Mouse (Mus musculus): ENCODE results near the gene Tmem221.

The Tmem221 gene

DNA sequence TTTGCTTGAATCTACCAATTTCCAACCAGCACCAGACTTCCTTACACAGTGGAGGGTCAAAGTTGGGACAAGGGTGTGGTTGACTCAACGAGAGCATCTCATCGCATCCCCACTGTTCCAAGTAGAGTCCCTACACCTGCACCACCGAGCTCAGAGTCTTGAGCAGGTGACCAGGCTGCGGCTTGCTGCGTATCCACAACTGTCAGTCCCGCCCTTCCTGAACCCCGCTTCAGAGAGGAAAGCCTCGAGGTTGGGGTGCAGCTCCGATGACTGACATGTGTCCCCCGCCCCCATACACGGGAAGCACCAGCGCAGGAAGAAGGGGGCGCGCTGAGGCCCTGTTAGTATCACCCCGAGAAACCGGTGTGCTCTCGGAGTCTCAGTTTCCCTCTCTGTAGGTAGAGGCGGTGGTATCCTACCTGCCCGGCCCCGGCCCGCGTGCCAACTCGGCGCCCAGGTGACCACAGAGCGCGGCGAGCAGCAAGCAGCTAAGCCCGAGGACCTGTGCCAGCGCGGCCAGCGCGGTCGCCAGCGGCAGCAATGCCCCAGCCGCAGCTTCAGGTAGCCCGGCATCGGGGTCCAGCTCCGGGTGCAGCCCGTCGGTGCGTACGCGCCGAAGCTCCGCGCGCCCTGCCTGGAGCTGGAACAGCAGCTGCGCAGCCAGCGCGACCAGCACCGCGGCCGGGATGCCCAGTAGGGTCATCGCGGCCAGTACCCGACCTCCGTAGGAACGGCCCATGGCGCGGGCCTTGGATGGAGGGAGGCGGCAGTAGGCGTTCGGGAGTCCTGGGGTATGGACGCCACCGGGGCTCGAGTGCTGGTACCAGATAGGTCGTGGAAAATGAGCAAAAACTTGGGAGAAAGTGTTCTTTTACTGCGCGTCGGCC is at the start of gene Tmem221:
Gene Tmem221 (minus strand): TSS at position 801 of the 887 bp plus-strand sequence.
- DNase-seq (ENCODE audit: low spot score in 2 of 2), result no peak

DNA sequence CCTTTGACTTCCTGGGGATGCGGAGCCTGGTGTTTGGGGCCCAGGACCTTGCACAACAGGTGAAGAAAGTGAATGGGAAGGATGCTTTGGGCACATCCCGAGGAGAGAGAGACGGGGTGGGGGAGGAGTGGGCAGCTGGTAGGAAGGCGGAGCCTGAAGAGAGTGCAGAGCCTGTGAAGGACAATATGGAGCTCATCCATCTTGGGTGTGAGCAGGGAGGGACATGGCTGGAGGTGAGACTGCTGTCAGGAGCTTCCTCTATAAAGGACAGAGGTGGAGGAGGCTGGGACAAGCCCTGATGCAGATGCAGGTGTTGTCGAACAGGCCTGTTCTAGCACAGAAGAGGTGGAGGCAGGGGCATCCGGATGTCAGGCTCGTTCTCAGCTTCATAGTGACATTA is 45.4 kb upstream of the Tmem221 start:
- no peak for DNase-seq (ENCODE audit: low spot score in 2 of 2)

DNA sequence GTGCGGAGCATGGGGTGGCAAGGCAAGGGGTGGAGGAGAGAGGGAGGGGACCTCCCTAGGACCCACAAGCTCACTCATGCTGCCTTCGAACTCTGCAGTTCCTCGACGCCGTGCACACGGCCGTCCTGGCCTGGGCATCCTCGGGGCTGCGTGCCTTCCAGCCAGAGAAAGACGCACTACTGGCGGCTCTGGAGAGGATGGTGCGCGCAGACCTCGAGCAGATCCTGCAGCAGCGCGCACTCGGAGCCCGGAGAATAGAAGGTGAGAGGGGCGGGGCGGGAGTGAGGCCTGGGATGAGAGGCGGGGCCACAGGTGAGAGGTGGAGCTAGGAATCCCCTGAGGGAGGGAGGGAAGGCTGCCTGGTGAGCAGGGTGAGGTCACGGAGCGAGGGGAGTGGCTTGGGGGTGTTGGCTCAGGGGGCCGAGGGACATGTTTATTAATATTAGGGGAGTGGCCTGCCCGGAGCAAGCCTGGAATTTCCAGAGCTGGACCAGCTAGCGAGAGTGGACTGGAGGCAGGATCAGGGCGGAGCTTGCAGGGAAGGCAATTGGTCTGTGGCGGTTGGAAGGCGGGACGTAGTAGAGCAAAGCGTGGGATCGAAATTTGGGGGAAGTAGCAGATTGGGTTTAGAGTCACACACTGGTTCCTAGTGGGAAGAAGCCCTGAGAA is 44.1 kb upstream of the Tmem221 start:
- peak in 1 of 2 experiments; percentile 44 for DNase-seq (ENCODE audit: low spot score in 2 of 2)

DNA sequence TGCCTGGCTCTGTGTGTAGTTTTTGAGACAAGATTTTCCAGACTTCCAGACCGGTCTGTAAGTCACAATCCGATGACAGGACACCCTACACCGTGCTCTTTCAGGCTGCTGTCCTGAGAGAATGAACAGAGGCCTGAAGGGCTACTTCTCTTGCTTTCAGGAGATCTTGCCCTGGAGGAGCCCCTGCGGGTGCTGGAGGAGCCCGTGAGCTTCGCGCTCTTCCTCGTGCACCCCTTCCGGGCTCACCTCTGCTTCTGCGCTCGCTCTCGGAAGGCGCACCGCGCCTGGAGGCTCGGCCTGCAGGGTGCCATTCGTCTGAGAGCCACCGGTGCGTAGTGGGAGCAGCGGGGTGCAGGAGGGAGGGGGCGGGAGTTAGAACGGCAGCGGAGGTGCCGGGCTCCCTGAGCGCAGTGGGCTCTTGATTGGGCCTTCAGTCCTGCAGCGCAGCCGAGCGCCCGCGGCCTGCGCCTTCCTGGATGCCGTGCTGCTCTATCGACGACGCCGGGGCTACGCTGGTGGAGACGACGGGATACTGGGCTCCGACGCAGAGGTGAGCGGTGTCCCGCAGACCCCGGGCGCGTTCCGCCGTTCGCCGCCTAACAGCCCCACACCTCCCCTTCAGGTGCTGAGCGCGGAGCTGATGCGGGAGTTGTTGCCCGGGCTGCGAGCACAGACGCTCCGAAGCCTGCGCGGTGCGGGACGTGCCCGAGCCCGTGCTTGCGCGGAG is 43.4 kb upstream of the Tmem221 start:
- DNase-seq (ENCODE audit: low spot score in 2 of 2), result no peak

DNA sequence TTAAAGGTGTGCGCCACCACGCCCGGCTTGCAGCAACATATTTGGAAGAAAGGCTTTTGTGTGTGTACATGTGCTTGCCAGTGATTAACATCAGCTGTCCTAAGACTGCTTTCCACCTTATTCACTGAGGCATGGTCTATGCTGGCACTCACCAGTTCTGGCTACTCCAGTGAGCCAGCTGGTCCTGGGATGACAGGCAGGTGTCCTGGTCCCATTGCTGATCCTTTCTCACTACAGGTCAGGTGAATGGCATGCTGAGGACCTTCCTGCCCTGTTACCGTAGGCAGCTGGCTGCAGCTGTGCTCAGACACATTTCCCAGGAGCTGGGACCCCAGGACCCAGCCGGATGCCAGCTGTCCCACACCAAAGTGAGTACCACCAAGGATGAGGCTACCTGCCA is 40.2 kb upstream of the Tmem221 start:
- DNase-seq (ENCODE audit: low spot score in 2 of 2), result no peak

DNA sequence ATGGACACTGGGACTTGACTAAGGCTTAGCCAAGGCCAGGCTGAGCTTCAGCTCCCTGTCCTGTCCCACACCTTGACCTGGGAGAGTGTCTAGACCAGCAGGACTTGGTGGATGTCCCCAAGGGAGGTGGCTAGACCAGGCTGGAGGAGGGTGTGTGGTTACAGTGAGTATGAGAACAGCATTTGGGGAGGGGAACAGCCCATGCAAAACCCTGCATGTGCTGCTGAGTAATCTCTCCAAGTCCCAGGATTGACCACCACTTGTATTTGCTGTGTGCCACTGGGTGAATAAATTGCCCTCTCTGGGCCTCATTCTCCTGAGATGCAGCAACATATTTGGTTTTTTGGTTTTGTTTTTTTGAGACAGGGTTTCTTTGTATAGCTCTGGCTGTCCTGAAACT is 39.7 kb upstream of the Tmem221 start:
- no peak for DNase-seq (ENCODE audit: low spot score in 2 of 2)

DNA sequence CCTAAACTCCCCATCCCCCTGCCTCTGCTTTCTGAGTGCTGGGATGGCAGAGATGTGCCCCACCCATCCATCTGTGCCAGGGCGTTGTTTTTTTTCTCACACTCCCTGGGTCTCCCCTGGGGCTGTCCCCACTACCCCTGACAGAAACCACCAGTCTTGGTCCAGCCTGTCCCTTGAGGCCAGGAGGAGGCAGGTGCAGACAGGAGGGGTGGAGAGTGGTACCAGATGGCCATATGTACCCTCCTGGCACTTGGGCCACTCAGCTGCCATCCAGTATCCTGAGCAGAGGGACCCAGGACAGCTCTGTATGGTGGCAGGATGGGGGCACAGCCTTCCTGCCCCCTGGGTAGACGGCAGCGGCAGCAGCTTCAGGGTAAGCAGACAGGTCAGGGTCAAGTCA is 38.8 kb upstream of the Tmem221 start, which contains the start of gene Fam129c:
Gene Fam129c (plus strand): TSS at position 198 of the 400 bp plus-strand sequence.
- DNase-seq (ENCODE audit: low spot score in 2 of 2), result no peak

DNA sequence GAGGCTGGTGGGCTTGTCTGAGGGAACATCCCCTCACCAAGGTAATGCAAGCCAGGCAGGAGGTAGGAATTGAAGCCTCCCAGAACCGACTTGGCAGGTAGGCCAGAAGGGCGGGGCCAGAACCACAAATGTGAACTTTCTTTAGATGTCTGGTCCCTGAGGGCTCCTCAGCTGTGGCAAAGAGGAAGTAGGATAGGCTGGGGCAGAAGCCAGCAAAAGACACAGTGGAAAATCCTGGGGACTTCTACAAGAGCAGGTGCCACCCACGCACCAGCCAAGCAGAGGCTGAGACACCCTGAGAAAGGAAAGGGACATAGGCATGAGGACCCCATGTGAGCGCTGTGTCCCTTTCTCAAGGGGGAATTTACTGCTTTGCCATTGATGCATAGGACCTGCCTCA is 38.1 kb upstream of the Tmem221 start:
- no peak for DNase-seq (ENCODE audit: low spot score in 2 of 2)

DNA sequence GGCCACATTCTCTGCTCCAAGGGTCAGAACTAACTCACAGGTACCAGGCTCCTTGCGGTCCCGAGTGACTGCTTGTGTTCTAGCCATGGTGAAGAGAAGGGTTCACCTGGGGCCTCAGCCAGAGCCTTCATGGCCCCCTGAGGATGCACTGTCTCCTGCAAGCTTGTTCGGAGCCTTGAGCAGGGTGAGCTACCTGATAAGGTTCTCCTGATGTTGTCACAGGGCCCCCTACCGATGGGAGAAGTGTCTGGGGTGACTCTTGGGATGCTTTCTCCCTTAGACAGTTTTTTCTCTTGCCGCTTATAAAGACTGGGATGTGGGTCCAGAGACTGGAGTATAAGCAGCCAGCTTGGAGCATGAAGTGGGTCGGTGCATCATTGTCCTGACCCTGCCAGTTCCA is 37.7 kb upstream of the Tmem221 start:
- no peak for DNase-seq (ENCODE audit: low spot score in 2 of 2)

DNA sequence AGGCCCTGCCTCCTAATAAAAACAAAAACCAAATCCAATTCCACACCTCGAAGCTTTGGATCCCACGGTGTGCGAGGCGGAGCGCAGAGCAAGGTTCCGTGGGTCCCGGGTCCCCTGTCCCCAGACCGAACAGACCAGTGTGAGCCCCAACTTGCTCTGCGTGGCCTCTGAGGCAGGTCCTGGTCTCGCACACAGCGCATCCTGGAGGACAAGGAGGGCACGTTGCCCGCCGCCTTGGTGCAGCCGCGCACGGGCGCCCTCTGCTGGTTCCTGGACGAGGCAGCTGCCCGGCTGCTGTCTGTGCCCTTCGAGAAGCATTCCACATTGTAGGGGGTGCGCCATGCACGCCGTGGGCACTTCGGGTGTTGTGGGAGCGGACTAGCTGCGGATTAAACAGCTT is 37.2 kb upstream of the Tmem221 start:
- peak; percentile 67 to 91 for DNase-seq (ENCODE audit: low spot score in 2 of 2)

DNA sequence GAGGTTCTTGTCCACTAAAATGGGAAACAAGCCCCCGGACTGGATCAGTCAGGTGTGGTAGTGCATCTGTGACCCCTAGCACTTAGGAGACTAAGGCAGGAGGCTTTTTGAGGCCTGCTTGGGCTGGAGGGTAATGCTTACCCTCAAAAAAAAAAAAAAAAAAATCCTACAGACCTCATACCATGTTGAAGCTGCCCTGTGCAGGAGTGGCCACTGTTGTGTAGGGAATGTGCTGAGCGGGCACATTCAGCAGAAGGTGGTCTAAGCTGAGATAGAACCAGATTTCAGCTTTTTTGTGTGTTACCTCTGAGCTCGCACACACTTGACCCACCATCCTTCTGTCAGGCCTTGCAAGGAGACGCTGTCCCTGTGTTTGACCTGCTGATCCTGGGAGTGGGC is 35.7 kb upstream of the Tmem221 start:
- no peak for DNase-seq (ENCODE audit: low spot score in 2 of 2)

DNA sequence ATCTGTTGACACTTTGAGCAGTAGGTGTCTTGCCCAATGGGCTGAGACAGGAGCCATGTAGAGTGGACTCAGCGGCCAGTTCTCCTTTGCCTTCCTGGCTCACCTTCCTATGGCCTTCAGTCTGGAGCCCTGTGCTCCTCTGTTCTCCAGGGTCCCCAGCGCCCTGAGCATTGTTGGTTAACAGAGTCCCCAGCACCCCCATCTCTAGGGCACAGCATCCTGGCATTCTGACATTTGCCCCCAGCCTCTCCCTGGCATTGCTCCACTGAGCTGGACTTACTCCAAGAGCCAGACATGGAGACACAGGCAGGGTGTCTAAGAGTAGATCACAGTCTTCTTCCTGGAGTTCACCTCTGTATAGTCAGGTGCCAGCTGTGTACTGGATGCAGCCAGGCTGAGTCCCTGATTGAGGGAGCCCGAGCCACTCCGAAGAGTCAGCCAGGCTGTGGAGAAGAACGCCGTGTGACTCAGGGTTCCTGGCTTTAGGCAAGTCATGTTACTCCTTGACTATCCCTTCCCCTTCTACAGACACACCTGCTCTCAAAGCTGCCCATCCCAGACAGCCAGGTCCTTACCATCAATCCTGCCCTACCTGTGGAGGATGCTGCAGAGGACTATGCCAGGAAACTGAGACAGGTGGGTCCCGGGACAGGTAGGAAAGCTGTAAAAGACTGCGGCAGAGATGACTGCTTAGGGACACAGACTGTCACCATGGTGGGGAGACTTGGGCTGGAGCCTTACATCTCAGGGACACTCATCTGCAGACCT is 35.1 kb upstream of the Tmem221 start:
- DNase-seq (ENCODE audit: low spot score in 2 of 2), result no peak

DNA sequence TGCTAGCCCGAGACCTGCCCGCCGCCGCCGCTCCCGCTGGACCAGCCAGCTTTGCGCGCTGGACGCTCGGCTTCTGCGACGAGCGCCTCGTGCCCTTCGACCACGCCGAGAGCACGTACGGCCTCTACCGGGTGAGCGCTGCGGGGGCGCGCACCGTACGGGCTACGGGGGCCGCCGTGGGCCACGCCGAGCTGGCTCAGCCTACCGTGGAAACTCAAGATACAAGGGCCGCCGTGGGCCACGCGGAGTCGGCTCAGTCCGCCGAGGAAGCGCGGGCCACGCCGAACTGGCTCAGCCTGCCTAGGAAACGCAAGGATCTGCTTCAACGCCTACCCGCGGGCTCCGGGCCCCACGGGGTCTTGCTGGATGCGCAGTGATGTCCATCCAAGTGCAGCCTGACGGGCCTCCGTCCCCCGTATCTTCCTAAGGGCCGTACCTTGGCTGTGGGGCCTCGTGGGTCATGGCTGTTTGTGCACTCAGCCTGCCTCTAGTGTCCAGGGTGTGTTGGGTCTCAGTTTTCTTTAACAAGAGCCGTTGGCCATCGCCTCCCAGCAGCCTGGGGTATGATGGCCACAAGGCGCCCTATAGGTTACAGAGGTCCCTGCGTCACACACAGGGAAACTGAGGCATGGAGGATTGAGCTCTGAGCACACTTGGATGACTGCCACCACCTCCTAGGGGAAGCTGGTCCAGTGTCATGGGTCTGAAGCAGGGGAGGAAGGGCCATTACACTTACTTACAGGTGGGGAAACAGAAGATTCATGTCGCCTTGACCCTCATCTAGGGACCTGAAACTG is 33.9 kb upstream of the Tmem221 start:
- peak; percentile 84 to 92 for DNase-seq (ENCODE audit: low spot score in 2 of 2)

DNA sequence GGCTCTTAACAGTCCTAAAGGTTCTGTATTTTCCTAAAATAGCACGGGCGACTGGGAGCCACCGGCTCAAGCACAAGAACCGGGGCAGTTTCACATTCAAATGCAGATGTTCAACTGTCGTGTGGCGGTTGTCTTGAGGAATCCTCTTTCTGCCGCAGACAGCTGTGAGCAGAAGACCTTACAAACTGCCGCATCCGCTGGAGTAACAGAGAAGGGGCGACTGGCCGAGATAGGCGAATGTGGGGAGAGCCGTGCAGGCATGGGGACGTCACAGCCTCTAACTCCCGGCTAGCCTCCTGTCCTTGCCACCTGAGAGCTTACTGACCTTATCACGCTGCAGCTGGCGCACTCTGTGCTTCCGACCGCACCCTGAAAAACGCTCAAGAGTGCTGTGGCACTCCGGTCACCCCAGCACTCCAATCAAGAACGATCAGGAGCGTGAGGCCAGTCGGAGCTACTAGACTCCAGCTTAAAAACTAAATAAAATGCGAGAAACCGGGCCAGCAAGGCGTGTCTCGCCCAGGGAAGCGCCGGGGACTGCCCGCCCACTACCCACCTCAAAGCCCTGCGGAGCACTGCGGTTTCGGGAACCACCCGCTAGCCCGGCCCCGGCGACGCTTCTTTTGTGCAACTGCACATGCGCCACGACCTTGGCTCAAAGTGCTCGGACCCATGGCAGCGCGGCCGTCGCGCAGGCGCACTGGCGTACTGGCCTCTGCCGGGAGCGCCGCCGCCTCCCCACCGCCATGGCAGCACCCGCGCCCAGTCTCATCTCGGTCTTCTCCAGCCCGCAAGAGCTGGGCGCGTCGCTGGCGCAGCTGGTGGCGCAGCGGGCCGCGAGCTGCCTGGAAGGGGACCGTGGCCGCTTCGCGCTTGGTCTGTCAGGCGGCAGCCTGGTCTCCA is 33.1 kb upstream of the Tmem221 start, which contains the start of gene Pgls:
Gene Pgls (plus strand): TSS at position 706 of the 903 bp plus-strand sequence.
- DNase-seq (ENCODE audit: low spot score in 2 of 2), result peak; percentile 89 to 97

DNA sequence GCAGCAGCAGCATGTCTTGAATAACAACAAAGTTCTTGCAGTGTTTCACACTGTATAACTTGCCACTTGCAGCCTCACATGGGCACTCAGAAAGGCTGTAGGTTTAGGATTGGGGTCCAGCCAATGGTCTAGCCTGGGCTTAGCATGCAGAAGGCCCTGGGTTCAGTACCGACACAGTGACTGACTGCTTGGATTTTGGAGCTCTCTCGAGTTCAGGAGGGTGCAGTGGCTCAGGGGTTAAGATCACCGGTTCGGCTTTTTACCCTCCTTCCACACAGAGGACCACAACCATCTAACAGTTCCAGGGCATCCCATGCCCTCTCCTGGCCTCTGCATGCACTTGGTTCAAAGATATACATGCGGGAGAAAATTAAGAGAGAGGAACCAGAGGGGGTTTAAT is 32.3 kb upstream of the Tmem221 start:
- no peak for DNase-seq (ENCODE audit: low spot score in 2 of 2)

DNA sequence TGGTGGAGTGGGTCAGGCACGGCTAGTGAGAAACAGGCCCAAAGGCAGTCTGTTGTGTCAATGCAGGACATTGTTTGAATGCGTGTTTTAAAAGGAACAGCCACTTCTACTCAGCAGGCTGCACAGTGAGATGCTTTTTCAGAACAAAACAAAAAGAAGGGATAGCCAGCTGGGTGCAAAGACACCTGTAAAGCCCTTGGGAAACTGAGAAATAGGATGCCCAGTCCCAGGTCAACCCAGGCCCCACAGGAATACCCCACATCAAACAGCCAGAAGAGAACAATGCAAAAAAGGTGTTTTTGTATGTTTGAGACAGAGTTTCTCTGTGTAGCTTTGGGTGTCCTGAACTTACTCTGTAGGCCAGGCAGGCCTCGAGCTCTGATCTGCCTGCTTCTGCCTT is 30.1 kb upstream of the Tmem221 start:
- no peak for DNase-seq (ENCODE audit: low spot score in 2 of 2)

DNA sequence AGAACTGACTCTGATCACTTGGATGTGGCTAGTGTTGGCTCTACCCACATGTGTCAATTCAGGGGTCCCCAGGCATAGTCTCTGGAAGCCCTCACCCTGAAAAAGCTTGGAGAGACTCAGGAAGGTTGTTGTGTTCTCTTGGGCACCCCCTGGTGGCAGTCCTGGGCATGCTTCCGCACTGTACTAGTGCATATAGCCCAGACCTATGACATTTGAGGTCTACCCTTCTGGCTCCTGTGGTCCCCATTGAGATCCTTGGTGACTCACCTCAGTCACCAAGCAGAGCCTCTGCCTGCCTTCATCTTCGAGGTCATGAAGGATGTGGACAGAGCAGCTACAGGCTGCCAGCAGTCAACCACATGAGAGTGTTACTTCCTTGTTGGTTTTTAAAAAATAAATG is 28.2 kb upstream of the Tmem221 start:
- no peak for DNase-seq (ENCODE audit: low spot score in 2 of 2)

DNA sequence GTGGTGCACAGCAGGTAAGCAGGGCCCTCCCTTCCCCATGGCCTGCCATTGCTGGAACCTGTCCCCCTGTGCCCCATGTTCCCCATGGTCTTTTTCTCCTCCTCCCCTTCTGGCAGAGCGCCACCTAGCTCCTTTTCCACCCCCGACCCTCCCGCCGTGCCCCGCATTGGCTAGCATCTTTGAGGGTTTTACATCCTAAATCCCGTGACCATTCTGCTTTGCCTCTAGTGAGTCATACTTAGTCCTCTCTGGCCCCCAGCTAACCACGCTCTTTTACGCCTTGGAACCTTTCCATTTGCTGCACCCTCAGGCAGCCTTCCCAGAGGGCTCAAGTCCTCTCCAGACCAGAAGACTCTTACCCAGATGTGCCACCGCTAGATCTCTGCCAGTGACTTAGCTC is 21.5 kb upstream of the Tmem221 start:
- DNase-seq (ENCODE audit: low spot score in 2 of 2), result no peak

DNA sequence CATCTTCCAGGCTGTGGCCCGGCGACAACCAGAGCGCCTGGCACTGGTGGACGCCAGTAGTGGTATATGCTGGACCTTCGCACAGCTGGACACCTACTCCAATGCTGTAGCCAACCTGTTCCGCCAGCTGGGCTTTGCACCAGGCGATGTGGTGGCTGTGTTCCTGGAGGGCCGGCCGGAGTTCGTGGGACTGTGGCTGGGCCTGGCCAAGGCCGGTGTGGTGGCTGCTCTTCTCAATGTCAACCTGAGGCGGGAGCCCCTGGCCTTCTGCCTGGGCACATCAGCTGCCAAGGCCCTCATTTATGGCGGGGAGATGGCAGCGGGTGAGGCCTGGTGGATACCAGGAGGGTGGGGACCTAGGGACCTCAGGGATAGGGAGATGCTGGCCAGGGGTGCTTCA is 20.8 kb upstream of the Tmem221 start:
- no peak for DNase-seq (ENCODE audit: low spot score in 2 of 2)

DNA sequence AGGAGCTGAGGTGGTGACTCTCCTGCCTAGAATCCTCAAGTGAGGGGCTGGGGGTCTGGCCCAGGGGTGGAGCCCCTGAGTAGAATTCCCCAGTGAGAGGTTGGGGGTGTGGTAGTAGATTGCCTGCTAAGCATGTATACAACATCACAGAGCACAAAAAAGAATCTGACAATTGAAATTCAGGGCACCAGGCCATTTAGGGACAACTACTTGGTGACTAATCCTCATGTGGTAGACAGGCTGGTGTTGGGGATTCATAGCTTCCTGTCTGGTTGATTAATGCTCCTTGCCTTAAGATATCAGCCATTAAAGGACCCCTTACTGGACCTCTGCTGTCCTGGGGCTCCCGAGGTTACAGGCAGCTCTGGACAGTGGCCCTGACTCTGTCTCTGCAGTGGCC is 20.3 kb upstream of the Tmem221 start:
- DNase-seq (ENCODE audit: low spot score in 2 of 2), result no peak

Data from left cerebral cortex, adult 9 months (tissue).